Mouse (Mus musculus) hematopoietic stem cell, adult 5-6 weeks (primary cell): ENCODE measurements around the gene Car8. TPM values are rescaled to one million over a fixed set of nuclear protein-coding genes. Genes with fewer than 3 reads are reported as not detected.

Experiments used
- ATAC-seq, 2 experiments: fragments of 125-278 bp in 1 of 2; replicated peaks in 1 of 2; 2 replicates each; pipeline ENCODE4 v1.8.0; 2016 to 2017; ENCODE audit warnings: inconsistent platforms in 2 of 2, mild to moderate bottlenecking in 2 of 2, moderate number of reproducible peaks in 2 of 2, low read depth in 1 of 2, moderate TSS enrichment in 1 of 2; ENCODE audit not compliant: low FRiP score in 2 of 2, poor library complexity in 2 of 2, severe bottlenecking in 2 of 2, insufficient read depth in 1 of 2, low TSS enrichment in 1 of 2
- total RNA-seq: library from RNA; stranded (forward); fragments of 172-1452, 232-1000 nt; gene quantifications from 2 replicates; pipeline ENCODE4 v1.2.3, GENCODE M21; 2017

Car8 gene
- 0.25 TPM in 1 of 2 replicates, not detected in the other for total RNA-seq

- ATAC-seq = peak; percentile 53 to 69; a peak in 3 of 4 replicates
These were observed at the start of gene Car8 for GRCm38 (mm10) chr4:8238560-8239305. TSS of gene Car8 (minus strand) at chr4:8239041.

DNA sequence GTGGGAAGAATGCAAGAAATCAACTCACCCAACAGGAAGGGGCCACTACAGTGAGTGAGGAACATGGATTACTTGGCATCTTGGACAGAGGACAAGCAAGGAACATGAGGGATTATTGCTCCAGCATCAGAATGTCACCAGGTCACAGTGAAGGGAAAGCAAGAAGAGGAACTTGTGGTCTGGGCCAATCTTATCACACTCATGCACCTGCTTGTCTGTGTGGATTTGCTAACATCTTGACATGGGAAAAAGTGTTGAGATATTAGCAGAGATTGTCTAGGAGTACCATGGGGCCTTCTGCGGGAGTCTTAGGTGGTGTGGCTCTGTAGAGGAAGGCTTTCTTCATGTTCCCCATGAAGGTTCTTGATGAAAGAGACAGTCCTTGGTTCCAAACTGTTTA lies 46.1 kb upstream of the Car8 start:
- peak; percentile 97 for ATAC-seq

GRCm38 (mm10) chr4:8278159-8278558 lies 39.3 kb upstream of the Car8 start:
- ATAC-seq = no peak

DNA sequence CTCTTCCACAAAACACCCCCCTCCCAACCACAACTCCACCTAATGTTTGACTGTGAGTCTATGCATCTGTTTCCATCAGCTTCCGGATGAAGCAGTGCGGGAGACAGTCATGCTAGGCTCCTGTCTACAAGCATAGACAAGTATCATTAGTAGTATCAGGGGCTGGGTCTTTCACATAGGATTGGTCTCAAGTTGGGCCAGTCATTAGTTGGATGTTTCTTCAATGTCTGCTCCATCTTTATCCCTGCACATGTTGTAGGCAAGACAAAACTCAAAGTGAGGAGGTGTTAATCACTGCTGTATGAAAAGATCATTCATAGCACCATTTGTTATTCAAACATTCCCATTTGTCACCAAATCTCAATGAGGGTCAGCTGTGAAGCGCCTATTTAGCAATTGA lies 11.0 kb upstream of the Car8 start:
- ATAC-seq = no peak

GRCm38 (mm10) chr4:8245495-8246063 lies 6.7 kb upstream of the Car8 start:
- no peak for ATAC-seq

- no peak for ATAC-seq
These were observed 6.2 kb upstream of the Car8 start for GRCm38 (mm10) chr4:8245062-8245461.

DNA sequence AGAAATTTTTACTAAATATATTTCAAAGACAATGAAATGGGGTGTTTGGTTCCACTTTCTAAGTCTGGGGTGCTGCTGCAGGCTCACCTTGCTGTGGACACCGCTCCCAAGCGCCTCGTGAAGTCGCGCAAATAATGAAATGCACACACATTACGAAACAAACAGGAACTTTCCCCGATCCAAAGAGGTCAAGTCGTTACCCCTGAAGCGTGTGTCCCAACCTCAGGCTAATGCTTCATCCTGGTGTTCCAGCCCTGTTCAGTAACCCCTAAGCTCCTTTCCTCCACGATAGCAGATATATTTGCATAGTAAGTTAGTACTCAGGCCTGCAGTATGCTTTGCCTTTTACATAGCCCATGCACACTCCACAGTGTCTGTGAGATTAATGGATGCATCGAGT lies 858 bp upstream of the Car8 start:
- no peak for ATAC-seq

DNA sequence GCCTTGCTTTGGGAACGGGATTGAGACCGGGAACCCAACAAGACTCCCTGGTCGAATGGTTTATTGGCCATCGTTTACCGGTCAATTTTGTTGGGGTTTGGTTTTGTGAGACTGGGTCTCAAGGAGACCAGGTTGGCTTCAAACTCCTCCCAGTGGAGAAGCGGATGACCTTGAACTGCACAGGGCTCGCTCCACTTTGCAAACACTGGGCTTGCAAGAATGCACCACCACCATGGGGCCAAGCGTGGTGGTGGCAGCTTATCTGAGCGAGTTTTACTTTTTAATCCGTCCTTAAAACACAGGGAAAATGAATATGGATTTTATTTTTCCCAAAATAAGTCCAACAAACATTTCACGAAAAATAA lies 447 bp upstream of the Car8 start:
- 0 out of 4 replicates have a peak, but pooled peaks of 1 of the 2 experiments have one; percentile 22 for ATAC-seq

- ATAC-seq = peak; percentile 80 to 86
These were observed 6.3 kb downstream of the Car8 start for GRCm38 (mm10) chr4:8232393-8233111.

GRCm38 (mm10) chr4:8231291-8231871 lies 7.5 kb downstream of the Car8 start:
- ATAC-seq = no peak

- ATAC-seq = no peak
These were observed 9.1 kb downstream of the Car8 start for GRCm38 (mm10) chr4:8229661-8230298.

- no peak for ATAC-seq
These were observed 19.9 kb downstream of the Car8 start for GRCm38 (mm10) chr4:8218941-8219340.

DNA sequence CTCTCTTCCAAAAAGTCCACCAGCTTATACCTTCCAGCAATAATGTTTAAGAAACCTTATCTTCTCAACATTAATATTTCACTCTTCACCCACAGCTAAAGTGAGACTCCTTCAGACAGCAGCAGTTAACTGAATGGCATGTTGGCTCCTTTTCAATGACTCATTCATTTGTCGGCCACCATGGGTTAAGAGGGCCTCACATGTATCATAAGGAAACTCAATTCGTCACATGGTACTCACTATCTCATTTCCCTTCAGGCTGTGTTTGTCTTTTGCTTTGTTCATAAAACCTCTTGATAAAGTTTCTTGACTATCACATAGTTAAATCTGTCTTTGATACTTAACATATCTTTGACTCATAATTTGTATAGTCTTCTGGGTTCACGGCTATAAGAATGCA lies 20.8 kb downstream of the Car8 start:
- ATAC-seq = no peak; a peak in 1 of 4 replicates

DNA sequence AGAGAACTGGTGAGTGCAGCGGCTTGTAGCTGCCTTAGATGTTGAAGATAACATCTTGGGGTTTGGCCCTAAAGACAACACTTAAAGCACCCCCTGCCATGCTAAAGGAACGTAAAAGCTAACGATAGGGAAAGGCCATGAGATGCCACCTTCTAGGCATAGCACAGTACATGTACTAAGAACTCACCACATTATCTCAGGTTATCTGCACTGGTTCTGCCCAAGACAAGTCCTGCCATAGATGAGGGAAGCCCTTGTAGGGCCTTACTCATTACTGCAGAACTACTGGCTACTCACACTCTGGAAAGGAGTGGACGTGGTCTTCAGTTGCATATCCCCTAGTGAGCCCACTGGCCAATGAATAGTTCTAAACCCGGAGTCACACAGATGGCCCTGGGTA lies 21.6 kb downstream of the Car8 start:
- no peak for ATAC-seq

GRCm38 (mm10) chr4:8216551-8216950 lies 22.3 kb downstream of the Car8 start:
- ATAC-seq = no peak

DNA sequence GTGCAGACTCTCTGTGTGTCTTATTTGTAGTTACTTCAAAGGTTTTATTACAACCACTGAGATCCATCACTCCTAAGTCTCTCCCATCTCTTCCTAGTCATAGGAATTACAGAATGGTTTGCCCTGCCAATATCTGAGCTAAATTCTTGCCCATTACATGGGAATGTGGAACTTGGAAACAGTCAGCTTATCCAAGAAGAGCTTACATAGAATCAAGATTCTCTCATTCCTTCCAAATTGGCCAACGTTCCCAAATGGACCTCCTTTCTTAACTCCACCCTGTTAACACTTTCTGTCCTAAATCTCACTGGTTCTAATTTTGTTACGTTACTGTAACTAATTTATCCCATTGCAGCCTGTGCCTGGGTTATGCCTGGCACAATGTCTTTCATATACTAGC lies 25.2 kb downstream of the Car8 start:
- ATAC-seq = no peak

- no peak for ATAC-seq
These were observed 25.8 kb downstream of the Car8 start for GRCm38 (mm10) chr4:8212873-8213569.
